Mouse (Mus musculus): ENCODE data around the gene Tmprss11c. TPM values are rescaled to one million over a fixed set of nuclear protein-coding genes. Genes with fewer than 3 reads are reported as not detected.
"Not testable (repeated sequence)": the region's sequence is repeated elsewhere in the genome, so short reads cannot be mapped to it uniquely, and the experiment has no call there.

Gene Tmprss11c
- polyA plus RNA-seq (2015; fragmentation: Nextera tagmentation; extraction: Ambion mirVana), result not detected in 2 replicates

DNA sequence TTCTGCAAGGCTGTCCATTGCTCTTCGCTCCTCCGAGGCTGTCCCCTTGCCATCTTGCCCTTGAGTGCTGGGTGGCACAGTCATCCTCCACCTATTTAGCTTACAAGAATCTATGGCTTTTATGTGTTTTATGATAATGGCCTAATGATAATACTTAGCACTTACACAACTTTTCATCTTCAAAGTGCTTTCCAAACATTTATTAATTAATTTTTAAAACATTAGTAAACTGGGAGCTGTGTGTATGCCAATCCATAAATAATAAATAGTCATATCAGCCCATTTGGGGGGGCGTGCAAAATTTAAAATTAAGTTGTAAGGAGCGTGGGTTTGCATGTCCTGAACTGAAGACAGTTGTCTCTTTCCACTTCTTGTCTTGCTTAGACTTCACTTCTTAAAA lies at the start of gene Tmprss11c:
Gene Tmprss11c, minus strand, starts transcription at position 101 of the 400 bp plus-strand sequence.
- no peak within 1 kb of the TSS for H3K4me2 ChIP-seq
- no peak within 1 kb of the TSS for H3K4me3 ChIP-seq
- no peak within 1 kb of the TSS for H3K27ac ChIP-seq (replicated peaks)
- no peaks in the 10 kb centered on the region for H3K9me3 ChIP-seq
- H3K36me3 ChIP-seq, result no peaks in the 10 kb centered on the region
- WGBS, result 63% methylated on average over 4 of the region's 4 CpGs
- H3K27me3 ChIP-seq (replicated peaks), result no peaks in the 10 kb centered on the region
- no peaks in the 10 kb centered on the region for H3K4me1 ChIP-seq
- H3K9ac ChIP-seq, result no peak within 1 kb of the TSS
- no peak for ATAC-seq (ENCODE audit: extremely low read depth, insufficient number of reproducible peaks, low FRiP score, low TSS enrichment)

- not testable (repeated sequence) for H3K4me1 ChIP-seq; H3K27ac ChIP-seq (replicated peaks); H3K36me3 ChIP-seq; H3K27me3 ChIP-seq (replicated peaks); ATAC-seq (ENCODE audit: extremely low read depth, insufficient number of reproducible peaks, low FRiP score, low TSS enrichment); H3K9me3 ChIP-seq
- Histone ChIP-seq H3K9ac (0 out of 2 replicates have a peak overlapping the region, but pooled peaks have one; percentile 40), H3K4me2 (peak overlapping the region; percentile 59), H3K4me3 (peak overlapping the region; percentile 48)
- WGBS, result 46% methylated on average over 30 of the region's 30 CpGs
These were observed 29.2 kb upstream of the Tmprss11c start for GRCm38 (mm10) chr5:86318018-86318956.

GRCm38 (mm10) chr5:86306116-86306515 lies 17.0 kb upstream of the Tmprss11c start:
- ATAC-seq (ENCODE audit: extremely low read depth, insufficient number of reproducible peaks, low FRiP score, low TSS enrichment), result no peak
- WGBS, result 24% methylated on average over 5 of the region's 5 CpGs
- Histone ChIP-seq H3K9me3 (no peaks in the 10 kb centered on the region), H3K27me3 (replicated peaks) (no peaks in the 10 kb centered on the region), H3K4me1 (peaks cover 3% of the 10 kb centered on the region; the same call in 1 of the 2 replicates), H3K36me3 (no peaks in the 10 kb centered on the region), H3K4me3 (no peak overlapping the region), H3K4me2 (no peak overlapping the region), H3K27ac (replicated peaks) (no peak overlapping the region), H3K9ac (no peak overlapping the region)

DNA sequence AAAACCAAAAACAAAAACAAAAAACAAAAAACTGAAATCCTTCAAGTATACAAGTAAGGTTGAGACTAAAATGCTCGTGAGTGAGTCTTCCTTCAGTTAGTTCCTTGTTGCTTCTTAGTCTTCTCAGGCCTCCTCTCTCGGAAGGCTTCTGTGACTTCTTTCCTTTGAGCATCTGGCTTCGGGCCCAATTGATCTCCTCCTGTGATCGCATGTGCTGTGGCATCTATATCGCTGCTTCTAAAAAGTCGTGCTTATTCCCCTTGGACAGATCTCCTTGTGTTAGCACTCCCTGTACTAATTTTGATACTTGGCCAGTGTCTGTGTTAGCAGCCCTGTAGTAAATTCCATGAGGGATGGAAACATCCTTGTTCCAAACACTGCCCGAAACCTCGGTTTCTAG lies 14.8 kb upstream of the Tmprss11c start:
- Histone ChIP-seq H3K36me3 (no peaks in the 10 kb centered on the region), H3K27ac (replicated peaks) (no peak overlapping the region), H3K27me3 (replicated peaks) (no peaks in the 10 kb centered on the region), H3K4me3 (no peak overlapping the region), H3K4me1 (peaks cover 3% of the 10 kb centered on the region; the same call in 1 of the 2 replicates), H3K9me3 (no peaks in the 10 kb centered on the region), H3K9ac (no peak overlapping the region), H3K4me2 (no peak overlapping the region)
- no peak for ATAC-seq (ENCODE audit: extremely low read depth, insufficient number of reproducible peaks, low FRiP score, low TSS enrichment)
- WGBS, result 73% methylated on average over 8 of the region's 8 CpGs

- H3K27ac ChIP-seq (replicated peaks), result no peak overlapping the region
- no peaks in the 10 kb centered on the region for H3K36me3 ChIP-seq
- no peak overlapping the region for H3K4me3 ChIP-seq
- no peak overlapping the region for H3K4me2 ChIP-seq
- H3K9ac ChIP-seq, result no peak overlapping the region
- no peaks in the 10 kb centered on the region for H3K27me3 ChIP-seq (replicated peaks)
- no peaks in the 10 kb centered on the region for H3K4me1 ChIP-seq
- no peak for ATAC-seq (ENCODE audit: extremely low read depth, insufficient number of reproducible peaks, low FRiP score, low TSS enrichment)
- H3K9me3 ChIP-seq, result no peaks in the 10 kb centered on the region
- WGBS, result 83% methylated on average over 11 of the region's 11 CpGs
These were observed 42.5 kb downstream of the Tmprss11c start for GRCm38 (mm10) chr5:86246559-86246958.

GRCm38 (mm10) chr5:86244880-86245279 lies 44.2 kb downstream of the Tmprss11c start:
- H3K36me3 ChIP-seq, result no peaks in the 10 kb centered on the region
- H3K9ac ChIP-seq, result no peak overlapping the region
- no peak overlapping the region for H3K4me2 ChIP-seq
- H3K27me3 ChIP-seq (replicated peaks), result no peaks in the 10 kb centered on the region
- H3K9me3 ChIP-seq, result no peaks in the 10 kb centered on the region
- no peak overlapping the region for H3K4me3 ChIP-seq
- ATAC-seq (ENCODE audit: extremely low read depth, insufficient number of reproducible peaks, low FRiP score, low TSS enrichment), result no peak
- H3K4me1 ChIP-seq, result no peaks in the 10 kb centered on the region
- H3K27ac ChIP-seq (replicated peaks), result no peak overlapping the region
- WGBS, result 48% methylated on average over 1 of the region's 1 CpGs

DNA sequence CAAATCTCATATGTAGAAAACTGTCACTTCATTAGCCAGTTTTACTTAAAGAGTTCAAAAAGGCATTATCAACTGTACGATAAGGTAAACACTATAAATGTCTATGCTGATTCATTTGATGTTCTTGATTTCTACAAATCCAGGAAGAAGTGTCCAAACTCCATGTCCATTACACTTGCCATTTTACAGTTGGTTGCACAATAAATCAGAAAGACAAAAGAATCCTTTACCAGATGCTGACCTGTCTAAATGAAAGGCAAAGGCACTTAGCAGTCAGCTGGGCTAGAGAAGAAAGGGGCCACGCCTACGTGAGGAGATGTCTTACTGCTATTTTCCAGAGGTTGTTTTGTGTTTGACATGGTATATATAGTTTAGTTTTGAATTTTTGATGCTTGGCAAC lies 44.8 kb downstream of the Tmprss11c start:
- H3K36me3 ChIP-seq, result no peaks in the 10 kb centered on the region
- 73% methylated on average over 3 of the region's 3 CpGs for whole genome bisulfite sequencing
- H3K27me3 ChIP-seq (replicated peaks), result no peaks in the 10 kb centered on the region
- no peaks in the 10 kb centered on the region for H3K9me3 ChIP-seq
- no peaks in the 10 kb centered on the region for H3K4me1 ChIP-seq
- ATAC-seq (ENCODE audit: extremely low read depth, insufficient number of reproducible peaks, low FRiP score, low TSS enrichment), result no peak
- no peak overlapping the region for H3K27ac ChIP-seq (replicated peaks)
- no peak overlapping the region for H3K4me2 ChIP-seq
- H3K4me3 ChIP-seq, result no peak overlapping the region
- no peak overlapping the region for H3K9ac ChIP-seq

GRCm38 (mm10) chr5:86227156-86227853 lies 61.8 kb downstream of the Tmprss11c start:
- WGBS, result 73% methylated on average over 5 of the region's 5 CpGs
- no peak for ATAC-seq (ENCODE audit: extremely low read depth, insufficient number of reproducible peaks, low FRiP score, low TSS enrichment)
- Histone ChIP-seq H3K36me3 (no peaks in the 10 kb centered on the region), H3K9ac (no peak overlapping the region), H3K27ac (replicated peaks) (no peak overlapping the region), H3K4me3 (no peak overlapping the region), H3K9me3 (no peaks in the 10 kb centered on the region), H3K4me2 (no peak overlapping the region), H3K27me3 (replicated peaks) (no peaks in the 10 kb centered on the region), H3K4me1 (no peaks in the 10 kb centered on the region)

GRCm38 (mm10) chr5:86197801-86198200 lies 91.3 kb downstream of the Tmprss11c start, which contains the start of gene Gnrhr:
Gene Gnrhr, minus strand, starts transcription at chr5:86197901.
- Histone ChIP-seq H3K4me2 (no peak within 1 kb of the TSS), H3K27me3 (replicated peaks) (no peaks in the 10 kb centered on the region), H3K4me1 (no peaks in the 10 kb centered on the region), H3K4me3 (no peak within 1 kb of the TSS), H3K9ac (no peak within 1 kb of the TSS), H3K27ac (replicated peaks) (no peak within 1 kb of the TSS), H3K9me3 (no peaks in the 10 kb centered on the region), H3K36me3 (no peaks in the 10 kb centered on the region)
- ATAC-seq (ENCODE audit: extremely low read depth, insufficient number of reproducible peaks, low FRiP score, low TSS enrichment), result no peak
- WGBS, result 81% methylated on average over 10 of the region's 10 CpGs

DNA sequence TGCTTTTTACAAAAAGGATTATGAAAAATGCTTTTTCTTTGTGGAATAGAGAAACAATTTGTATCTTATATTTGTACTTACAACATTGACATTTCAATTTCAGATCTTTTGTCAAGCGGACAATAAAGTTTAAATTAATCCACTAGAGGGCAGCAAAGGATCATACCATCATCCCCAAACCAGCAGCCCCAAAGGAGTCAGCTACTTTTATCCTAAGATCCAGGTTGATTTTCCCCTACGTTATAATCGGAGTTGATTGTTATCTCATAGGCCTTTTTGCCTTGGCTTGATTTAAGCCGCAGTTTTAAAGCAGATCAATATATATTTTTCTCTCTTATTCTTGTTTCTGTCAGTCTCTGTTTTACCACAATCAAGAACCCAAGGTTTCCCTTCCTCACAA lies 97.8 kb downstream of the Tmprss11c start:
- 10% methylated on average over 4 of the region's 4 CpGs for WGBS
- Histone ChIP-seq H3K9ac (no peak overlapping the region), H3K4me3 (no peak overlapping the region), H3K9me3 (no peaks in the 10 kb centered on the region), H3K4me1 (no peaks in the 10 kb centered on the region), H3K4me2 (no peak overlapping the region), H3K36me3 (no peaks in the 10 kb centered on the region), H3K27ac (replicated peaks) (no peak overlapping the region), H3K27me3 (replicated peaks) (no peaks in the 10 kb centered on the region)
- no peak for ATAC-seq (ENCODE audit: extremely low read depth, insufficient number of reproducible peaks, low FRiP score, low TSS enrichment)

GRCm38 (mm10) chr5:86190770-86191169 lies 98.3 kb downstream of the Tmprss11c start:
- no peaks in the 10 kb centered on the region for H3K4me1 ChIP-seq
- no peak overlapping the region for H3K4me2 ChIP-seq
- H3K27ac ChIP-seq (replicated peaks), result no peak overlapping the region
- H3K36me3 ChIP-seq, result no peaks in the 10 kb centered on the region
- no peak for ATAC-seq (ENCODE audit: extremely low read depth, insufficient number of reproducible peaks, low FRiP score, low TSS enrichment)
- WGBS, result 18% methylated on average over 5 of the region's 5 CpGs
- no peak overlapping the region for H3K9ac ChIP-seq
- H3K4me3 ChIP-seq, result no peak overlapping the region
- no peaks in the 10 kb centered on the region for H3K9me3 ChIP-seq
- H3K27me3 ChIP-seq (replicated peaks), result no peaks in the 10 kb centered on the region
